Mouse (Mus musculus): ENCODE results near the gene Wwtr1.
A peak's percentile ranks its signal among the peaks of the same experiment; 100 is the strongest.

Gene Wwtr1

DNA sequence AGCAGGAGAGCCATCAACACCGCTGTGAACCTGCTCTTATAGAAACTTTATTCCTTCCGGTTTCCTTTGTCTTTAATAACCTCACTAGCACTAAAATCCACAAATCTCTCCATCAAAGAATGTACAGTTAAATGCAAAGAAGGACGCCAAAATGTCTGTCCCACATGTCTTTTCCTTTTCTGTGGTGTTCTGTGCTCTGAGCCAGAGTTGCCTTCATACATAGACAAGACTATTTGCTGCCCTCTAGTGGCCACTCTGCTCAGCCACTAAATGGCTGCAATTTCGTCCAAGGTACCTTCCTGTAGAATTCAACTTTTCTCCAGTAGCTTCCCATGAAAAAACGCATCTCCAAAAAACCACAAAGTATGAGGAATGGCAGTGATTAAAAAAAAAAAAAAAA lies 127.3 kb downstream of the Wwtr1 start:
- DNase-seq (ENCODE audit: low read depth, low spot score), result peak; percentile 79

DNA sequence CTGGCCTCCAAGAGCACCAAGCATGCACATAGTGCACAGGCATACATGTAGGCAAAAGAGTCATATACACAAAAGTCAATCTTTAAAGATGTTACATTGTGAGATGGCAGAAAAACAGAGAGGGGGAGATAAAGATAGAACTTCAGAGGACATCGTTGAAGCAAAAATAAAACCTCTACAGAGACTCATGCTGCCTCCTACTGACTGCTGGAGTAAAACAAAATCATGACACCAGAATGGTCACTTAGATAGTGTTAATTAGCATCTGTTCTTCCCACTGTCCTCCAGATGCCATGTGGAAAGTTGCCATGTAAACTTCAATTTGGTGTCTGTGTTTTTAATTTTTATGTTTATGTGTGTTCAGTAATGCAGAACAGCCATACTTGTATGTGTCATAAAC lies 127.8 kb downstream of the Wwtr1 start:
- DNase-seq (ENCODE audit: low read depth, low spot score), result no peak

DNA sequence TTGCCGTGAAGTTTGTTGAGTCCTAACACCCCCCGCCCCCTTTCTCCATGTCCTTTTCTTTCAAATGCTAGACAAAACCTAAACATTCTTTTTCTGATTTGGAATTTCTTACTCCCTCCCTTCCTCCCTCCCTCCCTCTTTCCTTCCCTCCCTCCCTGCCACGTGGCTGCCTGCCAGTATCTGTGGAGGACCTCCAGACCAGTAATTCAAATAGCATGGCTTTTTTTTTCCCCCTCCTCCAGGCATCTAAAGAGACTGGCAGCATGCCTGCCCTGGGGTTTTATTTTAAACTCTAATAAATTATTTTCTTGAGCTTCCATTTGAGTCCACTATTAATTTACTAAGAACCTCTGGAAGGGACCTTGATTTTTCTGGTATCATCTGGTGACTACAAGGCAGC lies 130.0 kb downstream of the Wwtr1 start:
- no peak for DNase-seq (ENCODE audit: low read depth, low spot score)

DNA sequence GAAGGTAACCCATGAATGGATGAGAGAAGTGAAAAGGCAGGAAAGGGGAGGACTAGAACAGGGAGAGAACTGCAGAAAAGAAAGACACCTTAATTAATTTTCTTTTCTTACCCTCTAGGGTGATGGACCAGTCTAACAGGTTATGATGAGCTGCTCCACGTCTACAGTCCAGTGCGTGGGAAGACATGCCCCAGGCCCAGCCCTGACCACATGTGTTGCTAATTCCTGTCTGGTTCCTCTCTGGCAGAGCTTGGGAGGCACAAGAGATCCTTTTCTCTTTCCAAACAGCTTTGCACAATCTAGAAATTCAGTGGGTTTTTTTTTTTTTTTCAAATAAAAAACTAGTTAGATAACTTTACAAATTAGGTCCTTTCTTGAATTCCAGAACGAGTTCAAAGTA lies 134.8 kb downstream of the Wwtr1 start:
- no peak for DNase-seq (ENCODE audit: low read depth, low spot score)

DNA sequence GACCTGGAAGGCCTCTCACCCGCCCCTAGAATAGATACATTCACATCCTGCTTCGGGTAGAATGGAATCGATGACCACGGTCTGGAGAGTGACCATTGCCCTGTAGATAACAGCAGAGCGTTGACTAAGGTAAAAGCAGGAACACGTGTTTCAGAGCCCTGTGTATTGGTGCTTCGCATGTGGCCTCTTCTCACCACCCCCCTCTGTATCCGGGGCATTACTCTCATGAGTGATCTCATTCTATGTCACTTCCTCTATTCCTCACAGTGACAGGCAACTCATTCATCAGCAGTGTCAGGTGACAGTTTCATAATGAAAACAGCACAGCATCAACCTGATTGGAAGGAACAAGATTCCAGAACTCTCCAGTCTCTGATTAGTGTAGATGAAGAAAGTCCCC lies 140.3 kb downstream of the Wwtr1 start:
- DNase-seq (ENCODE audit: low read depth, low spot score), result no peak

DNA sequence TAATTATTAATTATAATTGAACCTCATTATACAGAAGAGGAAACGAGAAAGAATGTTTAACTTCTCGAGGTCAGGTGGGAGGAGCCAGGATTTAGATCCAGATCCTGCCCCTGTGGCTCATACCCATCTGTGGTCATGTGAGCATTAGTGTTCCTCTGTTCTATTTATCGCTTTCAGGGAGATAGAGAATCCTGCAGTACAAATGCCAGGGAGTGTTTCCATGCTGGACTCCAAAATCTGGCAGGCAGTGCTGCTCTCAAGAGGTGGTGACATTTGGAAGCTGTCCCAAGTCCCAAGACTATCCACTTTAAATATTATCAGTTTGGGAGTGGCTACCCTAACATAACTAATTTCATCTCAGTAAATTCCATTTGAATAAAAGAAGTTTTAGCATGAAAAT lies 144.0 kb downstream of the Wwtr1 start:
- no peak for DNase-seq (ENCODE audit: low read depth, low spot score)

DNA sequence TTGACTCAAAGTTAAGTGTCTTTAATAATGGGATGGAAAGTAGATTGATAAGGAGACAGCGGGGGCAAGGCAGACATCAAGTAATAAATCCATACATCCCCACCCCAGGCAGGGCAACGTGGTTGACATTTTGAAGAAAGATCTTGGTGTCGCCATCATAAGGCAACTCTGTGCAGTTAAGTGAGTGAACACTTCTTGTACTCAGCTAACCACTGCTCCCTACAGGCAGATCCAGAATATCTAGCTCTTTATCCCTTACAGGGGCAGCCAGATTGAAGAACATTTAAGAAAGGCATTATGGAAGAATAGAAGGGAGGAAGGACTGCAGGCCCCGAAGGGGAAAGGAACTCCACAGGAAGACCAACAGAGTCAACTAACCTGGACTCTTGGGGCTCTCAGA lies 146.2 kb downstream of the Wwtr1 start:
- DNase-seq (ENCODE audit: low read depth, low spot score), result no peak

DNA sequence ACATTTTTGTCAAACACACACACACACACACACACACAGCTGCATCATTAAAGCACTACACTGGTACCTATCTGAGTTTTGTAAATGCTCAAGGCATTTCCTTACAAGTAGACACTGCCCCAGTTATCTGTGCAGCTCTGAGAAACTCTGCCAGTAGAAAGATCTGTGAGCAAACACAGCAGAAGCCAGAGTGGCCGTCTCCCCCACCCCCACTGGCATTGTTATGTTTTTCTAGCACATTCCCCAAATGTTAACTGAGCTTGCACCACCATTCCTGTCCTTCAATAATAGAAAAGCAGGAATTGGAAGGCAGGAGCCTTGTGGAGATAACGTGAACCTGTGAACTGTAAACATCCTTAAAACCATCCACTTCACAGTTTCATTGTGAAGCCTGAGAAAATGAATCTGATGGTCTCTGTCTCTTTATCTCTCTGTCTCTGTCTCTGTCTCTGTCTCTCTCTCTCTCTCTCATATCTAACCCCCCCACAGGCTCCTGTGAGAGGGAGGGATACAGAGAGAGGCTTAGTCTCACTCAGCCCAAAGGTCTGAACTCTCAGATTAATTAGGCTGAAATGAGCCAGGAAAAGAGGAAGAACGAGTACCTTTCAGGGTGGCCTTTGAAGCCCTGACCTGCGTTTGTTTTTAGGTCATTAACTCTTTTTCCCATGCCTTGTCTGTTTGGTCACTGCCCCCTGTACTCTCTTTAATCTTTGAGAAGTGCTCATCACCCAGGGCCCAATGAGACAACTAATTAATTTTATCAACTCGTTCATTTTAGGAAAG lies 146.8 kb downstream of the Wwtr1 start:
- DNase-seq (ENCODE audit: low read depth, low spot score), result no peak

DNA sequence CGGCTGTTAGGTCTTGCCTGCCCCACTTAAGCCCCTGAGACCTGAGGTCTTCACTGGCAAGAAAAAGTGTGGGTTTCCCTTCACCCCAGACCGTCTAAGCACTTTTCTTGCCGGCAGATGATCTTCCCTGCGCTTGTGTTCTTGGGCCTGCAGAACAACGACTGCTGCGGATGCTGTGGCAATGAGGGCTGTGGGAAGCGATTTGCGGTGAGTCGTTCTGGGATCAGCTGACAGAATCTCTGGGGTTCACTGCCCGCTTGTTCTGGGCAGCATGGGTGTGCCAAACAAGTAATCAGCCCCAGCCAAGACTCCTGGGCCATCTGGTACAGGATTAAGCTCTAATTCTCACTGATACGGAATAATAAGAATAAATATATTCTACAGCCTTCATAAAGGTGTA lies 149.4 kb downstream of the Wwtr1 start:
- no peak for DNase-seq (ENCODE audit: low read depth, low spot score)

DNA sequence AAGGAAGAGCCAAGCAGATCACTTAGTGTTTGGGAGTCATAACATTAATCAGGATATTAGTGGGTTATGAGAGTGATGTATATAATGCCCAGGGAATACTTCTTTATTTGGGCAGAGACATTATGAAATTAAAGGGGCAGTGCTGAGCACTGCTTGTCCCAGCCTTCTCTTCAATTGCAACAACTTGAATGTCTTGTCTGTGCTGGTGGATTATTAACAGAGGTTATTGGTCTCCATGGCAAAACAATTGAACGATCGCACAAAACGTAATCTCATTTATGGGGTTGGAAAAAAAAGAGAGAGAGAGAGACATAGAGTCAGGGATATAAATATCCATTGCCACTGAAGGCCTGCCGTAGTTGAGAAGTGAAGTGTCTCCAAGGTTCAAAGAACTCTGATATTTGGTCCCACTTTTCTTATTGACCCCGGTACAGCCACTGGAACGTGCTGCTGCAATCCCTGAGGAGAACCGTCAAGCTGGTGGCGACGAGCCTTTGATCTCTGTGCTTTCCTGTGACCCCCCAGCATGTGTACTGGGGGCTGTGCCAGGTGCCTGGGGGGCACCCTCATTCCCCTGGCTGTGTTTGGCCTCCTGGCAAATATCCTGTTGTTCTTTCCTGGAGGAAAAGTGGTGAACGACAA lies 150.5 kb downstream of the Wwtr1 start, which contains the start of gene Tm4sf4:
Gene Tm4sf4, plus strand, starts transcription at position 226 of the 642 bp plus-strand sequence.
- DNase-seq (ENCODE audit: low read depth, low spot score), result no peak

DNA sequence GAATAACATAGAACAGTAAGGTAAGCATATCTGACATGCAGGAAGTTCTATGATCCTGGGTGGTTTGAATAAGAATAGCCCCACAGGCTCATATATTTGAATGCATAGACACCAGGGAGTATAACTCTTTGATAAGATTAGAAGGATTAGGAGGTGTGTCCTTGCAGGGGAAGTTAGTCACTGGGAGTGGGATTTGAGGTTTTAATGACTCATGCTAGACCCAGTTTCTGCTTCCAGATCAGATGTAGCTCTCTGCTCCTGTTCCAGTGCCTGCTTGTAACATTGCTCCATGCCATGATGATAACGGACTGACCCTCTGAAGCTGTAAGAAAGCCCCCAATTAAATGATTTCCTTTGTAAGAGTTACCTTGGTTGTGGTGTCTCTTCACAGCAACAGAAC lies 155.1 kb downstream of the Wwtr1 start:
- no peak for DNase-seq (ENCODE audit: low read depth, low spot score)

DNA sequence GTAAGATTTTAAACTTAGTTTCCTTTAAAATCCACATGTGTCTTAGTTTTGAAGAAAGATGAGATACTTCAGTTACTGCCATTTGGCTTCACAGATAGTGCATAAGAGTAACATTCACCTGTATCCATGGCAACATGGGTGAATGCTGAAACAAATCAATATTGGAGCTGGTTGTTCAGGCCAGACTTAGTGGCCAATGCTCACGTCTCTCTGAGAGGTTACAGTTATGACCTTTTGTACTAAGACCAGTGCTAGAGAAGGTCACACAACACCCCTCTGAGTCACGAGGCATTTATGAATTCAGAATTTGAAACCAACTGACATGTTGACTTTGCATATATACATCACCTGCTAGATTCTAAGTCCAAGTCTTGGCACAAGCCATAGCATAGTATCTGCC lies 155.5 kb downstream of the Wwtr1 start:
- no peak for DNase-seq (ENCODE audit: low read depth, low spot score)

DNA sequence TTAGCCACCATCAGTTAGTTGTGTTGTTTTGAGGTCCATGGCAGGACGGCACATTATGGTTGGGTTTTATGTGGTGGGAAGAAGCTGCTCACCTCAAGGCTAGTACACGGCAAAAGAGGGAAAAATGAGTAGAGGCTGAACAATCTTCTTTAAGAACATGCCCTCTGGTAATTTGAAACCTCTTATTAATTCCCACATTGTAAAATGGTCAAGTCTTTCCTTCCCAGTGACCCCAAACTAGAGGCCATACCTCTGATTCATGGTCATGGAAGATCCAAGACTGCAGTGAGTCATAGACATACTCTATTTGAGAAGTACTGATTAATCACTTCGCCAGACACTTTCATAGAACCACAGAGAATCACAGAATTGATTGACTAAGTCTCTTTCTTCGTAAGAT lies 164.2 kb downstream of the Wwtr1 start:
- no peak for DNase-seq (ENCODE audit: low read depth, low spot score)

All from forelimb bud, embryonic 11.5 days (tissue).